Mouse (Mus musculus) embryonic fibroblast, embryonic 13.5 days (primary cell): ENCODE data around the gene Rbm34. TPM values are rescaled to one million over a fixed set of nuclear protein-coding genes. Genes with fewer than 3 reads are reported as not detected.

Experiments used
- H3K27ac ChIP-seq: 2 replicates; pipeline ENCODE4 v1.5.1; 2012; ENCODE audit warnings: low read length, control low read depth, inconsistent platforms; ENCODE audit not compliant: insufficient read depth
- H3K4me1 ChIP-seq: 2 replicates; pipeline ENCODE4 v1.6.1; 2011; ENCODE audit warnings: low read length; ENCODE audit not compliant: control insufficient read depth, insufficient read depth
- H3K4me3 ChIP-seq: 2 replicates; pipeline ENCODE4 v1.5.1; 2011; ENCODE audit warnings: mild to moderate bottlenecking, control low read depth, low read length; ENCODE audit not compliant: insufficient read depth
- CTCF ChIP-seq: IDR thresholded peaks from 2 replicates; pipeline ENCODE4 v1.5.1; 2011; ENCODE audit warnings: mild to moderate bottlenecking, control low read depth, low read length, moderate library complexity, borderline replicate concordance; ENCODE audit not compliant: insufficient read depth
- POLR2A ChIP-seq: IDR thresholded peaks from 2 replicates; pipeline ENCODE4 v1.6.1; 2011; ENCODE audit warnings: low read depth, mild to moderate bottlenecking, control low read depth, low read length, moderate library complexity
- polyA plus RNA-seq: library from polyadenylated mRNA; stranded (reverse); fragments of >200 nt; gene quantifications from 2 replicates; pipeline ENCODE4 v1.2.4, GENCODE M21; 2011; ENCODE audit warnings: low read depth; ENCODE audit not compliant: missing spikeins, insufficient read length

The Rbm34 gene
- polyA plus RNA-seq, 1 experiment, result 20.9 TPM

- Histone ChIP-seq H3K4me1 (peaks cover 4% of the 10 kb centered on the region), H3K27ac (no peak overlapping the region), H3K4me3 (no peak overlapping the region)
- TF ChIP-seq CTCF, result no peak
- TF ChIP-seq POLR2A, result no peak
Measured at GRCm38 (mm10) chr8:126976608-126977348, 5.9 kb upstream of the Rbm34 start.

- Histone ChIP-seq H3K4me3 (no peak overlapping the region), H3K4me1 (peaks cover 4% of the 10 kb centered on the region), H3K27ac (no peak overlapping the region)
- no peak for TF ChIP-seq POLR2A
- no peak for TF ChIP-seq CTCF
Measured at GRCm38 (mm10) chr8:126975706-126976105, 4.8 kb upstream of the Rbm34 start.

GRCm38 (mm10) chr8:126974511-126974910, 3.6 kb upstream of the Rbm34 start:
- no peak for TF ChIP-seq POLR2A
- no peak for TF ChIP-seq CTCF
- Histone ChIP-seq H3K4me3 (no peak overlapping the region), H3K4me1 (peaks cover 4% of the 10 kb centered on the region), H3K27ac (no peak overlapping the region)

- Histone ChIP-seq H3K4me1 (peaks cover 4% of the 10 kb centered on the region), H3K4me3 (no peak overlapping the region), H3K27ac (0 out of 2 replicates have a peak overlapping the region, but pooled peaks have one; percentile 20)
- TF ChIP-seq POLR2A (no peak), CTCF (no peak)
Measured at GRCm38 (mm10) chr8:126973686-126974265, 2.9 kb upstream of the Rbm34 start.

GRCm38 (mm10) chr8:126972649-126973048, 1.8 kb upstream of the Rbm34 start:
- no peak for TF ChIP-seq POLR2A
- no peak for TF ChIP-seq CTCF
- Histone ChIP-seq H3K4me3 (no peak overlapping the region), H3K27ac (no peak overlapping the region), H3K4me1 (peaks cover 4% of the 10 kb centered on the region)

- Histone ChIP-seq H3K4me3 (no peak overlapping the region), H3K27ac (no peak overlapping the region), H3K4me1 (peaks cover 4% of the 10 kb centered on the region)
- no peak for TF ChIP-seq CTCF
- TF ChIP-seq POLR2A, result no peak
Measured at GRCm38 (mm10) chr8:126972102-126972501, 1.2 kb upstream of the Rbm34 start.

GRCm38 (mm10) chr8:126971314-126971664, 418 bp upstream of the Rbm34 start:
- TF ChIP-seq CTCF (no peak), POLR2A (no peak)
- Histone ChIP-seq H3K4me3 (peak overlapping the region; percentile 37), H3K4me1 (peaks cover 4% of the 10 kb centered on the region), H3K27ac (peak overlapping the region; percentile 15; the same call in 1 of the 2 replicates)

- Histone ChIP-seq H3K27ac (no peak overlapping the region), H3K4me1 (peaks cover 4% of the 10 kb centered on the region), H3K4me3 (no peak overlapping the region)
- no peak for TF ChIP-seq POLR2A
Measured at GRCm38 (mm10) chr8:126969546-126969945, 1.3 kb downstream of the Rbm34 start.

- H3K27ac ChIP-seq, result no peak overlapping the region
- H3K4me3 ChIP-seq, result no peak overlapping the region
- TF ChIP-seq CTCF (no peak), POLR2A (no peak)
- no peaks in the 10 kb centered on the region for H3K4me1 ChIP-seq
Measured at GRCm38 (mm10) chr8:126968107-126968506, 2.8 kb downstream of the Rbm34 start.

GRCm38 (mm10) chr8:126965246-126965645, 5.6 kb downstream of the Rbm34 start:
- TF ChIP-seq POLR2A (no peak), CTCF (no peak)
- Histone ChIP-seq H3K4me3 (no peak overlapping the region), H3K27ac (no peak overlapping the region), H3K4me1 (no peaks in the 10 kb centered on the region)

- H3K4me3 ChIP-seq, result no peak overlapping the region
- H3K4me1 ChIP-seq, result no peaks in the 10 kb centered on the region
- no peak overlapping the region for H3K27ac ChIP-seq
- TF ChIP-seq POLR2A, result no peak
- no peak for TF ChIP-seq CTCF
Measured at GRCm38 (mm10) chr8:126962871-126963270, 8.0 kb downstream of the Rbm34 start.
